Mouse (Mus musculus) ES-Bruce4 (cell line): ENCODE results near the gene Ppp4r4. TPM values are rescaled to one million over a fixed set of nuclear protein-coding genes. Genes with fewer than 3 reads are reported as not detected.

Experiments
- H3K27ac ChIP-seq: 2 replicates; pipeline ENCODE4 v1.5.1; 2012; ENCODE audit warnings: low read length, inconsistent platforms; ENCODE audit not compliant: insufficient read depth
- H3K27me3 ChIP-seq: 2 replicates; pipeline ENCODE4 v1.6.1; 2012; ENCODE audit warnings: mild to moderate bottlenecking, low read length, inconsistent platforms; ENCODE audit not compliant: control insufficient read depth, poor library complexity, insufficient read depth, severe bottlenecking
- H3K36me3 ChIP-seq: 2 replicates; pipeline ENCODE4 v1.6.1; 2012; ENCODE audit warnings: inconsistent platforms, mild to moderate bottlenecking, low read length, moderate library complexity; ENCODE audit not compliant: control insufficient read depth, poor library complexity, insufficient read depth, severe bottlenecking
- H3K4me1 ChIP-seq: one replicate; pipeline ENCODE4 v1.8.1; 2011; ENCODE audit warnings: low read length; ENCODE audit not compliant: control insufficient read depth, insufficient read depth
- H3K4me3 ChIP-seq: 2 replicates; pipeline ENCODE4 v1.5.1; 2011; ENCODE audit warnings: low read depth, mild to moderate bottlenecking, low read length
- H3K9ac ChIP-seq: 2 replicates; pipeline ENCODE4 v1.6.1; 2012; ENCODE audit warnings: low read depth, mild to moderate bottlenecking, inconsistent platforms; ENCODE audit not compliant: poor library complexity, severe bottlenecking
- H3K9me3 ChIP-seq: replicated peaks from 2 replicates; pipeline ENCODE4 v1.6.1; 2012; ENCODE audit warnings: mild to moderate bottlenecking, low read length, inconsistent platforms; ENCODE audit not compliant: control insufficient read depth, poor library complexity, insufficient read depth, severe bottlenecking
- CTCF ChIP-seq: IDR thresholded peaks from one replicate; pipeline ENCODE4 v1.8.1; 2011; ENCODE audit warnings: low read depth, low read length
- EP300 ChIP-seq: IDR thresholded peaks from 2 replicates; pipeline ENCODE4 v1.6.1; 2011; ENCODE audit warnings: low read depth, low read length; ENCODE audit not compliant: insufficient read depth
- POLR2A ChIP-seq: IDR thresholded peaks from one replicate; pipeline ENCODE4 v1.8.1; 2011; ENCODE audit warnings: low read length; ENCODE audit not compliant: insufficient read depth
- polyA plus RNA-seq: library from polyadenylated mRNA; stranded (reverse); fragments of >200 nt; gene quantifications from 2 replicates; pipeline ENCODE4 v1.2.4, GENCODE M21; 2011; ENCODE audit warnings: low read depth; ENCODE audit not compliant: missing spikeins, insufficient read depth, insufficient read length

Ppp4r4 gene
- polyA plus RNA-seq, 1 experiment, result 25.7 TPM

GRCm38 (mm10) chr12:103514354-103514753 lies 17.7 kb upstream of the Ppp4r4 start:
- H3K36me3 ChIP-seq, result no peaks in the 10 kb centered on the region
- no peaks in the 10 kb centered on the region for H3K4me1 ChIP-seq
- no peak overlapping the region for H3K27ac ChIP-seq
- H3K27me3 ChIP-seq, result no peaks in the 10 kb centered on the region
- TF ChIP-seq POLR2A (no peak), EP300 (no peak), CTCF (no peak)
- H3K4me3 ChIP-seq, result no peak overlapping the region
- H3K9ac ChIP-seq, result no peak overlapping the region
- no peaks in the 10 kb centered on the region for H3K9me3 ChIP-seq

- Histone ChIP-seq H3K9ac (no peak overlapping the region), H3K36me3 (no peaks in the 10 kb centered on the region), H3K27ac (no peak overlapping the region), H3K9me3 (no peaks in the 10 kb centered on the region), H3K27me3 (no peaks in the 10 kb centered on the region), H3K4me3 (no peak overlapping the region), H3K4me1 (no peaks in the 10 kb centered on the region)
- no peak for TF ChIP-seq POLR2A
- no peak for TF ChIP-seq CTCF
- TF ChIP-seq EP300, result no peak
Measured at GRCm38 (mm10) chr12:103515638-103516037, 16.4 kb upstream of the Ppp4r4 start.

GRCm38 (mm10) chr12:103518640-103519039 lies 13.4 kb upstream of the Ppp4r4 start:
- TF ChIP-seq CTCF, result no peak
- no peak for TF ChIP-seq EP300
- no peak for TF ChIP-seq POLR2A
- no peaks in the 10 kb centered on the region for H3K36me3 ChIP-seq

GRCm38 (mm10) chr12:103530596-103530995 lies 1.5 kb upstream of the Ppp4r4 start:
- H3K4me3 ChIP-seq, result no peak overlapping the region
- no peaks in the 10 kb centered on the region for H3K36me3 ChIP-seq
- TF ChIP-seq POLR2A (no peak), CTCF (no peak), EP300 (no peak)
- no peak overlapping the region for H3K27ac ChIP-seq
- H3K27me3 ChIP-seq, result no peaks in the 10 kb centered on the region; the same call in 1 of the 2 replicates
- no peaks in the 10 kb centered on the region for H3K4me1 ChIP-seq
- H3K9ac ChIP-seq, result no peak overlapping the region
- no peaks in the 10 kb centered on the region for H3K9me3 ChIP-seq

More at GRCm38 (mm10) chr12:103518640-103519039, 13.4 kb upstream of the Ppp4r4 start:
- no peaks in the 10 kb centered on the region for H3K4me1 ChIP-seq
- no peaks in the 10 kb centered on the region for H3K9me3 ChIP-seq
- no peak overlapping the region for H3K27ac ChIP-seq
- no peaks in the 10 kb centered on the region for H3K27me3 ChIP-seq
- H3K9ac ChIP-seq, result no peak overlapping the region
- no peak overlapping the region for H3K4me3 ChIP-seq

- Histone ChIP-seq H3K27me3 (no peaks in the 10 kb centered on the region; the same call in 1 of the 2 replicates), H3K4me1 (no peaks in the 10 kb centered on the region), H3K9ac (peak overlapping the region; percentile 56), H3K27ac (no peak overlapping the region), H3K36me3 (no peaks in the 10 kb centered on the region), H3K9me3 (no peaks in the 10 kb centered on the region), H3K4me3 (peak overlapping the region; percentile 64)
- TF ChIP-seq CTCF, result no peak
Measured at GRCm38 (mm10) chr12:103532649-103533395, 739 bp downstream of the Ppp4r4 start.

GRCm38 (mm10) chr12:103540429-103540828 lies 8.3 kb downstream of the Ppp4r4 start:
- H3K9me3 ChIP-seq, result no peaks in the 10 kb centered on the region
- TF ChIP-seq EP300, result no peak
- TF ChIP-seq POLR2A, result no peak
- TF ChIP-seq CTCF, result no peak

More at GRCm38 (mm10) chr12:103540429-103540828, 8.3 kb downstream of the Ppp4r4 start:
- Histone ChIP-seq H3K4me1 (no peaks in the 10 kb centered on the region), H3K27me3 (no peaks in the 10 kb centered on the region), H3K27ac (no peak overlapping the region), H3K4me3 (no peak overlapping the region), H3K36me3 (no peaks in the 10 kb centered on the region), H3K9ac (no peak overlapping the region)
